Mouse (Mus musculus) ES-E14 (cell line): ENCODE results near the gene Tax1bp1.

Source experiments
- CHD2 ChIP-seq: IDR thresholded peaks from 2 replicates; pipeline ENCODE4 v1.6.1; 2014; ENCODE audit warnings: mild to moderate bottlenecking, low read depth, low read length, inconsistent platforms
- ZNF384 ChIP-seq: IDR thresholded peaks from 2 replicates; pipeline ENCODE4 v1.6.1; 2012; ENCODE audit warnings: low read depth, low read length, inconsistent platforms

GRCm38 (mm10) chr6:52713897-52714509, 474 bp downstream of the Tax1bp1 start:
- TF ChIP-seq CHD2 (no peak), ZNF384 (no peak)
